Mouse (Mus musculus) lung, postnatal 0 days (tissue): ENCODE measurements around the gene Ubl3. TPM values are rescaled to one million over a fixed set of nuclear protein-coding genes. Genes with fewer than 3 reads are reported as not detected.

ENCODE experiments used
- ATAC-seq: fragments of 200-750 bp; cut with Nextera tagmentation; 2 replicates; pipeline ENCODE4 v1.8.0; 2017; ENCODE audit warnings: moderate library complexity
- DNase-seq: peaks from one replicate; pipeline ENCODE4 v3.0.0-alpha.2; 2016; ENCODE audit warnings: low spot score
- H3K27ac ChIP-seq: fragments of 300-500 bp; sonication (generic); 2 replicates; pipeline ENCODE4 v1.5.1; 2014; ENCODE audit warnings: antibody characterized with exemption, mild to moderate bottlenecking, low read length, mixed read lengths
- H3K27me3 ChIP-seq: fragments of 300-500 bp; sonication (generic); replicated peaks from 2 replicates; pipeline ENCODE4 v1.6.1; 2014; ENCODE audit warnings: low read length, mixed read lengths; ENCODE audit not compliant: insufficient read depth
- H3K36me3 ChIP-seq: fragments of 300-500 bp; sonication (generic); 2 replicates; pipeline ENCODE4 v1.6.1; 2014; ENCODE audit warnings: low read length, mixed read lengths; ENCODE audit not compliant: insufficient read depth
- H3K4me1 ChIP-seq: fragments of 300-500 bp; sonication (generic); 2 replicates; pipeline ENCODE4 v1.6.1; 2014; ENCODE audit warnings: antibody characterized with exemption, low read depth, low read length, mixed read lengths; ENCODE audit not compliant: insufficient read depth
- H3K4me2 ChIP-seq: fragments of 300-500 bp; sonication (generic); replicated peaks from 2 replicates; pipeline ENCODE4 v1.6.1; 2014; ENCODE audit warnings: low read depth, mild to moderate bottlenecking, low read length, moderate library complexity, mixed read lengths
- H3K4me3 ChIP-seq: fragments of 300-500 bp; sonication (generic); 2 replicates; pipeline ENCODE4 v1.5.1; 2014; ENCODE audit warnings: low read depth, low read length
- H3K9ac ChIP-seq: fragments of 300-500 bp; sonication (generic); replicated peaks from 2 replicates; pipeline ENCODE4 v1.6.1; 2014; ENCODE audit warnings: low read depth, mild to moderate bottlenecking
- H3K9me3 ChIP-seq: fragments of 300-500 bp; sonication (generic); 2 replicates; pipeline ENCODE4 v1.6.1; 2016; ENCODE audit warnings: low read length, mixed read lengths
- CTCF ChIP-seq: IDR thresholded peaks from 2 replicates; pipeline ENCODE4 v1.5.1; 2016; ENCODE audit warnings: antibody characterized with exemption, mild to moderate bottlenecking
- EP300 ChIP-seq: IDR thresholded peaks from 2 replicates; pipeline ENCODE4 v1.6.1; 2016; ENCODE audit warnings: antibody characterized with exemption, mild to moderate bottlenecking, control low read depth
- WGBS: fragments of 180-500 bp; shearing (Covaris S2); extraction: QIAGEN DNeasy Blood & Tissue Kit; methylation state at CpG from one replicate; pipeline ENCODE4 v1.1.7; 2014; 5-methylcytosine and 5-hydroxymethylcytosine counted together
- polyA plus RNA-seq: library from polyadenylated mRNA; unstranded; fragments of >200 nt; fragmentation: Nextera tagmentation; extraction: Ambion mirVana; gene quantifications from 2 replicates; pipeline ENCODE4 v1.2.1, GENCODE M21; 2015

Gene Ubl3
- polyA plus RNA-seq, 1 experiment from 2014 or later, result 161 TPM

DNA sequence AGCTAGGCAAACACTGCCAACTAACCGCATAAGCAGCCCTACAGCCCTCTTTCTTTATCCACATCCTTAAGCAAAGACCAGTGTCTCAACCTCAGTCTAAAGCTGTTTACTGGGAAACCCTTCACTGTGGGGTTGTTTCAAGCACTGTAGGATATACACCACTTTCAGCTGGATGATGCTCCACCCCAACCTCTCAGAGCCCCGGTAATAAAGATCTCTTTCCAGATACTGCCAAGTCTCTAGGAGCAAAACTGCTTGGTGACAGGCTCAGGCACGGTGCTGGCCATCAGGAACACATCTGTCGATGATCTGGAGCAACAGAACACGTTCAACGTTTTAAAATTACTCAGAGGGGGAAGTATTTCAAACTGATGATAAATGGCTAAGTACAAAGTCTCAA, 25.0 kb downstream of the Ubl3 start:
- TF ChIP-seq EP300 (no peak), CTCF (no peak)
- 23% methylated on average over 6 of the region's 6 CpGs for WGBS
- peaks cover 10% of the 10 kb centered on the region; the same call in 1 of the 2 replicates for H3K4me1 ChIP-seq
- no peaks in the 10 kb centered on the region for H3K36me3 ChIP-seq
- DNase-seq, result no peak
- no peak overlapping the region for H3K9ac ChIP-seq
- H3K27me3 ChIP-seq, result no peaks in the 10 kb centered on the region
- ATAC-seq, result no peak
- no peak overlapping the region for H3K4me3 ChIP-seq
- H3K9me3 ChIP-seq, result no peaks in the 10 kb centered on the region
- H3K27ac ChIP-seq, result no peak overlapping the region
- H3K4me2 ChIP-seq, result no peak overlapping the region

DNA sequence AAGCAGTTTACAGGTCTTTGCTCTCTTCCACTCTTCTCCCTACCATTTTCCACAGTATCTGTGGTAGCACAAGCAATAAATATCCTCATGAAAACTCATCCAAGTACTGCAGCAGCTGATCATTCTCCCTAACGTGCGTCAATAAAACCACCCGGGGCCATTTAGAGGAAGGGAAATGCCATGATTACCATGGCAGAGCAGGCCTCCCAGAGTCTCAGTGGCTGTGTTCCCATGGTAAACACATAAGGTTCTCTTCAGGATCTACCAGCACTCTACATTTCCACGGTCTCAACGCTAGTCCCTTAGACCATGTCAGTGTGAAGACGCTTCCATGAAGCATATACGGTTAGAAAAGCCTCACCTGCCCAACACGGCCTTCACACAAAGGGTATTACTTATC, 26.0 kb downstream of the Ubl3 start:
- Histone ChIP-seq H3K4me3 (no peak overlapping the region), H3K9ac (no peak overlapping the region), H3K36me3 (no peaks in the 10 kb centered on the region), H3K27me3 (no peaks in the 10 kb centered on the region), H3K9me3 (no peaks in the 10 kb centered on the region), H3K4me2 (no peak overlapping the region), H3K4me1 (peaks cover 10% of the 10 kb centered on the region; the same call in 1 of the 2 replicates), H3K27ac (no peak overlapping the region)
- TF ChIP-seq EP300, result no peak
- TF ChIP-seq CTCF, result no peak
- no peak for ATAC-seq
- DNase-seq, result no peak
- WGBS, result 81% methylated on average over 8 of the region's 8 CpGs

- Histone ChIP-seq H3K27ac (no peak overlapping the region), H3K9me3 (no peaks in the 10 kb centered on the region), H3K9ac (no peak overlapping the region), H3K36me3 (no peaks in the 10 kb centered on the region), H3K4me2 (no peak overlapping the region), H3K27me3 (no peaks in the 10 kb centered on the region), H3K4me1 (peaks cover 13% of the 10 kb centered on the region; the same call in 1 of the 2 replicates), H3K4me3 (no peak overlapping the region)
- TF ChIP-seq CTCF, result no peak
- TF ChIP-seq EP300, result no peak
- peak; percentile 48 for ATAC-seq
- DNase-seq, result peak; percentile 28
- WGBS, result 74% methylated on average over 5 of the region's 5 CpGs
These were observed 29.2 kb downstream of the Ubl3 start for GRCm38 (mm10) chr5:148523202-148523971.

DNA sequence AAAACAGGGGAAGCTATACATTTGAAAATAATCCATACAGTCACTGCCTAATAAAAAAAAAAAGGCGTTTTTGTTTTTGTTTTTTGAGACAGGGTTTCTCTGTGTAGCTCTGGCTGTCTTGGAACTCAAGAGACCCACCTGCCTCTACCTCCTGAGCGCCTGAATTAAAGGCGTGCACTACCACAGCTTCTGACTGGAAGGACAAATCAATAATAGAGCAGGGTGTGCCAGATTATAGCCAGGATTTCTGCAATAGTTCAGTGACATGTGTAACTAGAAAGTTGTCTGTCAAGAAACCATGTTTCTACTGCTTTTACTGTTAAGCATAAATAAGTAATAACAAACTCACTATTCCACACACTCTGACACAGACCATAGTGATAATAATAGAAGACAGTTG, 30.2 kb downstream of the Ubl3 start:
- TF ChIP-seq EP300 (no peak), CTCF (no peak)
- H3K9ac ChIP-seq, result no peak overlapping the region
- DNase-seq (no peak), ATAC-seq (no peak)
- H3K4me2 ChIP-seq, result no peak overlapping the region
- no peaks in the 10 kb centered on the region for H3K9me3 ChIP-seq
- H3K27ac ChIP-seq, result no peak overlapping the region
- no peaks in the 10 kb centered on the region for H3K36me3 ChIP-seq
- H3K4me3 ChIP-seq, result no peak overlapping the region
- H3K4me1 ChIP-seq, result peaks cover 13% of the 10 kb centered on the region; the same call in 1 of the 2 replicates
- 81% methylated on average over 3 of the region's 3 CpGs for WGBS
- H3K27me3 ChIP-seq, result no peaks in the 10 kb centered on the region

DNA sequence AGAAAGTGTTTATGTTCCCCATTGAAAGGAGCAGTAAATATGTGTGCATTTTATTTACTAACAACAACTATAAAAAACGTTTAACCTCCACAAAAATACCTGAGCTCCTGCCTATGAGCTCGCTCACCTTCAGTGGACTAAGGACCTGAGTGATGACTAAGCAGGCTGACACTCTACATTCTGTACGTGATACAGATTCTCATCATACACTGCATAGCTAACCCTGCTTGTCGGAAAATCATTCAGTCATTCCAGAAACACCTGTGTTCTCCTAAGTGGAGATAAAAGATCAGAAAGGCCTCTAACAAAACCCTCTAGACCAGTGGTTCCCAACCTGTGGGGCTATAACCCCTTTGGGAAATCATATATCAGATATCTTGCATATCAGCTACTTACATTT, 35.1 kb downstream of the Ubl3 start:
- Histone ChIP-seq H3K4me3 (no peak overlapping the region), H3K4me2 (no peak overlapping the region), H3K4me1 (peaks cover 3% of the 10 kb centered on the region), H3K9ac (no peak overlapping the region), H3K9me3 (no peaks in the 10 kb centered on the region), H3K27ac (no peak overlapping the region), H3K36me3 (no peaks in the 10 kb centered on the region), H3K27me3 (no peaks in the 10 kb centered on the region)
- DNase-seq (no peak), ATAC-seq (peak; percentile 61)
- 61% methylated on average over 4 of the region's 4 CpGs for WGBS
- no peak for TF ChIP-seq CTCF
- TF ChIP-seq EP300, result peak; percentile 87

GRCm38 (mm10) chr5:148512042-148512640, 40.4 kb downstream of the Ubl3 start:
- ATAC-seq (peak; percentile 58), DNase-seq (peak; percentile 60)
- H3K4me3 ChIP-seq, result no peak overlapping the region
- no peak overlapping the region for H3K9ac ChIP-seq
- WGBS, result 52% methylated on average over 5 of the region's 5 CpGs
- H3K36me3 ChIP-seq, result peaks cover 12% of the 10 kb centered on the region
- 0 out of 2 replicates have a peak overlapping the region, but pooled peaks have one; percentile 20 for H3K27ac ChIP-seq
- peaks cover 24% of the 10 kb centered on the region for H3K4me1 ChIP-seq
- no peaks in the 10 kb centered on the region for H3K9me3 ChIP-seq
- H3K27me3 ChIP-seq, result no peaks in the 10 kb centered on the region
- TF ChIP-seq CTCF, result no peak
- H3K4me2 ChIP-seq, result no peak overlapping the region
